Mouse (Mus musculus) brain, adult 2 months (tissue): ENCODE data around the gene Rhox8.
"Not testable (repeated sequence)": the region's sequence is repeated elsewhere in the genome, so short reads cannot be mapped to it uniquely, and the experiment has no call there.

Experiments
- DNase-seq: peaks from one replicate; pipeline ENCODE4 v3.0.0; 2011; ENCODE audit warnings: low read depth, low spot score

Gene Rhox8

DNA sequence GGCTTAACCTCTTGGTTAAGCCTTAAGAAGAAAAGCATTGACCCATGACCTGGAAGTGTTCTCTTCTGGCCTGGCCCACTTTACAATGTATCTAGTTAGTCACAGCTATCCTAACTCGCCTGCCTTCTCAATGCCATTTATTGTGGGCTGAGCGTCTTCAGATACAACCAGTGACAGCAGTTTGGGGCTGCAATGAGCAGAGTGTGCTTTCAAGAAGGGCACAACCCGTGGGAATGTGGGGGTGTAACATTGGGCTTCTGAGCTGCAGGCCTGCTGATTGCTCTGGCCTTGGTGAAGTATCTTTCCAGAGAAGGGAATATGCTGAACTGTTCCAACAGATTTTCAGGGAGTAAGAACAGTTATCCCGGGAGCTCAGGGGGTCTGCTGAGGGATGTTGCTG is at the start of gene Rhox8:
Gene Rhox8, minus strand, starts transcription at position 101 of the 400 bp plus-strand sequence.
- no peak for DNase-seq

DNA sequence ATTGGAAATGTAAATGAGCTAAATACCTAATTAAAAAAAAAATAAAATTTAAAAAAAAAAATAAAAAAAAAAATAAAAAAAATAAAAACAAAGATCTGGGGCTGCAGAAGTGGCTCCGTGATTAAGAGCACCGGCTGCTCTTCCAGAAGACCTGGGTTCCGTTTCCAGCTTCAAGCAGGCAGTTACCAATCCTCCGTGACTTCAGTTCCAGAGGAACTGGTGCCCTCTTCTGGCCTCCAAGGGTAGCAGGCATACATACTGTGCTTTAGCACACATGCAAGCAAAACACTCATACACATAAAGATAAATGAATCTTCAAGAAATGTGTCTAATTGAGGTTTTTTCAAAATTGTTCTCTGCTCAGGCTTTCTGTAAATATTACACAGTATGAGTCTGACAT is 37.6 kb upstream of the Rhox8 start:
- no peak for DNase-seq

DNA sequence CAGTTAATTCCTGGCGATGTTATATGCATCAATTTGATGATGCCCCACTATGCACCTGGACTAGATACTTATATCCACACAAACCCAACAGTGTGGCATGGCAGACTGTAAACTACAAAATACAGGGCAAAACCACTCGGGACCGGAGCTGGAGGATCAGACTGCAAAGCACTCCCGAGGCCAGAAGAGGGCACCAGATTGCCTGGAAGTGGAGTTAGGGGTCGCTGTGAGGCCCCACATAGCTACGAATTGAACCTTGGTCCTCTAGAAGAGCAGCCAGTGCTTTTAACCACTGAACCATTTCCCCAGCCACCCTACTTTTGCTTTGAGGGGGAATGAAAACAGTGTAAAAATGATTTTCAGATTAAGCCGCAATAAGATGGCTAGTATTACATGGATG is 29.8 kb upstream of the Rhox8 start:
- DNase-seq = no peak

DNA sequence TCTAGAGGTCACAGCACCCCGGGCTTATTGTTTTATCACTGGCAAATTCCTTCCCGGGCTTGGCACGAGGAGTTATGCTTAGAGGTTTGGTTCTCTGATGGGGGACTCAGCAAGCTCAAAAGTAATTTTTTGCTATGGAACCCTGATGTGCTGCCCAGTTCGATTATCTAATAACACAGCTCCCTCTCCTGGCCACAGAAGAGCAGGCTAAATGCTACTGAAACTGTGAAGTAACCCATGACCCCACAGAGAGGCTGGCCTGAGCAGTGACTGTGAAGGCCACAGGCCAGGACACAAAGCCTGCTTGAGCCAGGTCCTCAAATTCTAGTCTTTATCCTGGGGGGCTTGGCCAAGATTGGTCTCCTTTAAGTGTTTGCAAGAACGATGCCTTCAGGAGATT is 25.0 kb upstream of the Rhox8 start:
- DNase-seq = peak; percentile 0

DNA sequence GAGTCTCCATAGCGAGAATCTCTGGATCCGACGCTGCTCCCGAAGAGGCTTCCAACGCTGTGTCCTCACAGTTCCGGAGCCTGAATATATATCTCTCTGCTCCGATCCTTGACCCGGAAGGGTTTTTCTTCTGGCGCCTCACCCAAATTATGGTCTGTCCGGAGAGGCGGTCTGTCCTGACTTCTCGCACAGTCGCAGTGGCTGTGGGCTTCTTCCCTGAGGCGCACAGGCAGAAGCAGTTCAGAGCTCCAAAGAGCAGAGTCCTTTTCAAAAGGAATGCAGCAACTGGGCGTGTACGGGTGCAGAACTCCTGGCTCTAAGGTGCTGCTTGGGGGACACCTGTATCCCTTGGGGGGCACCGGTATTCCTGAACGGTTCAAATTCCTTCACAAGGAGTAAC is 22.9 kb upstream of the Rhox8 start, which contains the start of gene Rhox9:
Gene Rhox9, minus strand, starts transcription at position 101 of the 400 bp plus-strand sequence.
- not testable (repeated sequence) for DNase-seq

DNA sequence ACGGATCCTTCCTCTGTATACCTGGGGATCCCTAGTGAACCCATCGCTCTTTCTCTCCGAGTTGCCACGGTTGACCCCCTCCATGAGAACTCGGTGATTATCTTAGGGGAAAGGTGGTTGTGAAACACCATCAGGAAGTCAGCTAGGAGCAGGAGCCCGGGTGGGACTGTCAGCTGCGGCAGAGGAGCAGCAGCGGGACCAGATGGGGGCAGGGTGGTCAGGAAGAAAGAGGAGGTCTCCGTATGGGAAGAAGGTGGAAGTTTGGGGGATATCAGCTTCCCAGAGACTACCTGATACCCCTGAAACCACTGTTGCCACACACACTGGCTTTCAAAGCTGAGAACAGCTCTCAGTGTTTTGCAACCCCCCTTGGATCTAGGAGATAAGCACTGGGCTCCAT is 18.4 kb upstream of the Rhox8 start, which contains the start of gene Rhox7b:
Gene Rhox7b, minus strand, starts transcription at position 101 of the 400 bp plus-strand sequence.
- not testable (repeated sequence) for DNase-seq

DNA sequence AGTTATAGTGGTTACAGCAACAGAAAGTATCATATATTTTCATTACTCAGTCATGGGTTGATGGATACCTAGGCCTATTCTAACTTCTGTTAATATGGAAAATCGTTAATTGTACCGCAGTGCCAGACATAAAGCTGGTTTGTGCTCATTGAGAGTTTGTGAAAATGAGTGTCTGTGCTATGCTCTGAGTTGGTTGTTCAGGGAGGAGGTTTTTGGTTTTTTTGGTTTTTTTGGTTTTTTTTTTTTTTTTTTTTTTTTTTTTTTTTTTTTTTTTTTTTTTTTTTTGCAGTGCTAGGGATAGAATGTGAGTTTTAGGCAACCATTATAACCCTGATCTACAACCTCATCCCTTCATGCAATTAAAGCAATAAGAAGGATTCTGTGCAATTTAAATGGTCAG is 7.1 kb downstream of the Rhox8 start:
- no peak for DNase-seq

DNA sequence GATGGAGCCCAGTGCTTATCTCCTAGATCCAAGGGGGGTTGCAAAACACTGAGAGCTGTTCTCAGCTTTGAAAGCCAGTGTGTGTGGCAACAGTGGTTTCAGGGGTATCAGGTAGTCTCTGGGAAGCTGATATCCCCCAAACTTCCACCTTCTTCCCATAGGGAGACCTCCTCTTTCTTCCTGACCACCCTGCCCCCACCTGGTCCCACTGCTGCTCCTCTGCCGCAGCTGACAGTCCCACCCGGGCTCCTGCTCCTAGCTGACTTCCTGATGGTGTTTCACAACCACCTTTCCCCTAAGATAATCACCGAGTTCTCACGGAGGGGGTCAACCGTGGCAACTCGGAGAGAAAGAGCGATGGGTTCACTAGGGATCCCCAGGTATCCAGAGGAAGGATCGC is 47.4 kb downstream of the Rhox8 start, which contains the start of gene Rhox7a:
Gene Rhox7a, plus strand, starts transcription at position 301 of the 400 bp plus-strand sequence.
- not testable (repeated sequence) for DNase-seq

DNA sequence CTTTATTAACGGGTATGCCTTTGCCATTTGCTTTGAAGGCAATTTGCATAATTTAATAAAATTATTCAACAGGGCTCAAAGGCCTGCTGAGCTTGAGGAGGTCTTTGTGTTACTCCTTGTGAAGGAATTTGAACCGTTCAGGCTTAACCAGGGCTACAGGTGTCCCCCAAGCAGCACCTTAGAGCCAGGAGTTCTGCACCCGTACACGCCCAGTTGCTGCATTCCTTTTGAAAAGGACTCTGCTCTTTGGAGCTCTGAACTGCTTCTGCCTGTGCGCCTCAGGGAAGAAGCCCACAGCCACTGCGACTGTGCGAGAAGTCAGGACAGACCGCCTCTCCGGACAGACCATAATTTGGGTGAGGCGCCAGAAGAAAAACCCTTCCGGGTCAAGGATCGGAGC is 52.1 kb downstream of the Rhox8 start, which contains the start of gene Rhox6:
Gene Rhox6, plus strand, starts transcription at position 301 of the 400 bp plus-strand sequence.
- not testable (repeated sequence) for DNase-seq
